Mouse (Mus musculus): ENCODE results near the gene Trf. TPM values are rescaled to one million over a fixed set of nuclear protein-coding genes. Genes with fewer than 3 reads are reported as not detected.
A peak's percentile ranks its signal among the peaks of the same experiment; 100 is the strongest.

Gene Trf
- 2.1 and 2.2 TPM in 2 replicates for polyA plus RNA-seq (2011; ENCODE audit: insufficient read depth, insufficient read length, low read depth, missing spikeins)

- 0 out of 2 replicates have a peak within 1 kb of the TSS, but pooled peaks have one; percentile 6 for H3K9ac ChIP-seq (ENCODE audit: low read depth, poor library complexity, severe bottlenecking)
- H3K4me3 ChIP-seq (ENCODE audit: low read depth, low read length): peak within 1 kb of the TSS; percentile 60
Observed at GRCm38 (mm10) chr9:103230151-103230951, at the start of gene Trf, which contains the start of gene Gm20425. Trf (minus strand) TSS chr9:103230444. Gm20425 (minus strand) TSS chr9:103230307.

DNA sequence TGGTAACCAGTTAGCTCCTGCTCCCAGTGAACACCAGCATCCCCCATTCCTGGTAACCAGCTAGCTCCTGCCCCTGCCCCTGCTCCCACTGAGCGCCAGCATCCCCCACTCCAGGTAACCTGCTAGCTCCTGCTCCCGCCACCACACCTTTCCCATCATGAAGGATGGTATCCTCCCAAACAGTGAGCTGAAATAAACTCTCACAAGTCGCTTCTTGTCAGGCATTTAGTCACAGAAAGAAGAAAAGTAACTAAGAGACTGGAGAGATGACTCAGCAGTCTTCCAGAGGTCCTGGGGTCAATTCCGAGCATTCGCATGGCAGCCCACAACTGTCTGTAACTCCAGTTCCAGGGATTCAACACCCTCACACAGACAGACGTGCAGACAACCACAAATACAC is 46.6 kb upstream of the Trf start:
- Histone ChIP-seq H3K27ac (ENCODE audit: insufficient read depth, low read length) (no peak overlapping the region), H3K27me3 (ENCODE audit: control insufficient read depth, insufficient read depth, low read length, poor library complexity, severe bottlenecking) (no peaks in the 10 kb centered on the region), H3K4me3 (ENCODE audit: low read depth, low read length) (no peak overlapping the region), H3K9ac (ENCODE audit: low read depth, poor library complexity, severe bottlenecking) (no peak overlapping the region), H3K9me3 (replicated peaks; ENCODE audit: control insufficient read depth, insufficient read depth, low read length, poor library complexity, severe bottlenecking) (no peaks in the 10 kb centered on the region), H3K4me1 (ENCODE audit: control insufficient read depth, insufficient read depth, low read length) (peaks cover 3% of the 10 kb centered on the region), H3K36me3 (ENCODE audit: control insufficient read depth, insufficient read depth, low read length, poor library complexity, severe bottlenecking) (no peaks in the 10 kb centered on the region)
- no peak for TF ChIP-seq EP300 (IDR thresholded peaks at IDR 0.05; ENCODE audit: insufficient read depth, low read depth, low read length)
- no peak for TF ChIP-seq POLR2A (IDR thresholded peaks at IDR 0.05; ENCODE audit: insufficient read depth, low read length)

More at GRCm38 (mm10) chr9:103230151-103230951, at the start of gene Trf, which contains the start of gene Gm20425:
- H3K27me3 ChIP-seq (ENCODE audit: control insufficient read depth, insufficient read depth, low read length, poor library complexity, severe bottlenecking): no peaks in the 10 kb centered on the region
- H3K4me1 ChIP-seq (ENCODE audit: control insufficient read depth, insufficient read depth, low read length): no peaks in the 10 kb centered on the region
- H3K9me3 ChIP-seq (replicated peaks; ENCODE audit: control insufficient read depth, insufficient read depth, low read length, poor library complexity, severe bottlenecking): no peaks in the 10 kb centered on the region
- no peaks in the 10 kb centered on the region for H3K36me3 ChIP-seq (ENCODE audit: control insufficient read depth, insufficient read depth, low read length, poor library complexity, severe bottlenecking)
- TF ChIP-seq POLR2A (IDR thresholded peaks at IDR 0.05; ENCODE audit: insufficient read depth, low read length) (no peak), CTCF (IDR thresholded peaks at IDR 0.05; ENCODE audit: low read depth, low read length) (no peak)
- no peak within 1 kb of the TSS for H3K27ac ChIP-seq (ENCODE audit: insufficient read depth, low read length)

DNA sequence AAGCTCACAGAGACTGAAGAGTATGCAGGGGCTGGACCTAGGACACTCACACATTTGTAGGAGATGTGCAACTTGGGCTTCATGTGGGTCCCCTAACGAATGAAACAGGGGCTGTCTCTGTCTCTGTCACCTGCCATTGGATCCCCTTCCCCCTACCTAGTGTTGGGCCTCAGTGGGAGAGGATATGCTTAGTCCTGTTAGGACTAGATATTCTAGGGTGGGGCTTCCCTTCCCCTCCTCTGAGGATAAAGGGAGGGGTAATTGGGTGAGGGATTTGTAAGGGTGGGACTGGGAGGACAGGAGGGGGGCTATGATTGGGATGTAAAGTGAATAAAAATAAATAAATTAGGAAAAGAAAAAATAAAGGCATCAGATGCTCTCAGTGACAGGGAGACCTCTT is 45.4 kb upstream of the Trf start:
- no peaks in the 10 kb centered on the region for H3K27me3 ChIP-seq (ENCODE audit: control insufficient read depth, insufficient read depth, low read length, poor library complexity, severe bottlenecking)
- TF ChIP-seq EP300 (IDR thresholded peaks at IDR 0.05; ENCODE audit: insufficient read depth, low read depth, low read length): no peak
- no peak for TF ChIP-seq POLR2A (IDR thresholded peaks at IDR 0.05; ENCODE audit: insufficient read depth, low read length)
- TF ChIP-seq CTCF (IDR thresholded peaks at IDR 0.05; ENCODE audit: low read depth, low read length): no peak
- H3K4me1 ChIP-seq (ENCODE audit: control insufficient read depth, insufficient read depth, low read length): peaks cover 3% of the 10 kb centered on the region
- H3K4me3 ChIP-seq (ENCODE audit: low read depth, low read length): no peak overlapping the region
- no peaks in the 10 kb centered on the region for H3K36me3 ChIP-seq (ENCODE audit: control insufficient read depth, insufficient read depth, low read length, poor library complexity, severe bottlenecking)
- no peaks in the 10 kb centered on the region for H3K9me3 ChIP-seq (replicated peaks; ENCODE audit: control insufficient read depth, insufficient read depth, low read length, poor library complexity, severe bottlenecking)
- H3K9ac ChIP-seq (ENCODE audit: low read depth, poor library complexity, severe bottlenecking): no peak overlapping the region
- no peak overlapping the region for H3K27ac ChIP-seq (ENCODE audit: insufficient read depth, low read length)

DNA sequence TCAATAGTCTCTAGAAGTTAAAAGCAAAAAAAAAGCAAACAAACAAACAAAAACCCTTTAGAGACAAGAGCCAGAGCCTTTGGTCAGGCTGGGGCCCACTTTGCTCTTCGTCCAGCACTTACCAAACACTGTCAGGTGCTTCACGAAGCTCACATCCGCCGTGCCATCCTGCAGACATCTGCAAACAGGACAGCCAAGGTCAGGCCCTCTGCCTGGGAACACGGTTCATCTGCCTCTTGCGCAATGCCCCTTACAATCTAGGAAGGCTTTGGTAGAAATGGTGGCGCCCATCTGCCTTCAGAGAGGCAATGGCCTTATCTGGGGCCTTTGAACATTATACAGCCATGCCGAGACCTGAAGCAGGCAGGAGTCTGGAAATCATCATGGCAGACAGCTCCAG is 44.6 kb upstream of the Trf start:
- no peak for TF ChIP-seq POLR2A (IDR thresholded peaks at IDR 0.05; ENCODE audit: insufficient read depth, low read length)
- no peak for TF ChIP-seq CTCF (IDR thresholded peaks at IDR 0.05; ENCODE audit: low read depth, low read length)
- TF ChIP-seq EP300 (IDR thresholded peaks at IDR 0.05; ENCODE audit: insufficient read depth, low read depth, low read length): no peak
- Histone ChIP-seq H3K27ac (ENCODE audit: insufficient read depth, low read length) (no peak overlapping the region), H3K27me3 (ENCODE audit: control insufficient read depth, insufficient read depth, low read length, poor library complexity, severe bottlenecking) (no peaks in the 10 kb centered on the region), H3K36me3 (ENCODE audit: control insufficient read depth, insufficient read depth, low read length, poor library complexity, severe bottlenecking) (no peaks in the 10 kb centered on the region), H3K9me3 (replicated peaks; ENCODE audit: control insufficient read depth, insufficient read depth, low read length, poor library complexity, severe bottlenecking) (no peaks in the 10 kb centered on the region), H3K4me1 (ENCODE audit: control insufficient read depth, insufficient read depth, low read length) (peaks cover 3% of the 10 kb centered on the region), H3K4me3 (ENCODE audit: low read depth, low read length) (no peak overlapping the region), H3K9ac (ENCODE audit: low read depth, poor library complexity, severe bottlenecking) (no peak overlapping the region)

GRCm38 (mm10) chr9:103271104-103271503 is 40.9 kb upstream of the Trf start:
- Histone ChIP-seq H3K4me1 (ENCODE audit: control insufficient read depth, insufficient read depth, low read length) (no peaks in the 10 kb centered on the region), H3K9me3 (replicated peaks; ENCODE audit: control insufficient read depth, insufficient read depth, low read length, poor library complexity, severe bottlenecking) (no peaks in the 10 kb centered on the region; the same call in none of the 2 replicates), H3K4me3 (ENCODE audit: low read depth, low read length) (no peak overlapping the region), H3K27ac (ENCODE audit: insufficient read depth, low read length) (no peak overlapping the region), H3K9ac (ENCODE audit: low read depth, poor library complexity, severe bottlenecking) (no peak overlapping the region), H3K36me3 (ENCODE audit: control insufficient read depth, insufficient read depth, low read length, poor library complexity, severe bottlenecking) (no peaks in the 10 kb centered on the region), H3K27me3 (ENCODE audit: control insufficient read depth, insufficient read depth, low read length, poor library complexity, severe bottlenecking) (no peaks in the 10 kb centered on the region)
- TF ChIP-seq EP300 (IDR thresholded peaks at IDR 0.05; ENCODE audit: insufficient read depth, low read depth, low read length): no peak
- no peak for TF ChIP-seq POLR2A (IDR thresholded peaks at IDR 0.05; ENCODE audit: insufficient read depth, low read length)
- no peak for TF ChIP-seq CTCF (IDR thresholded peaks at IDR 0.05; ENCODE audit: low read depth, low read length)

DNA sequence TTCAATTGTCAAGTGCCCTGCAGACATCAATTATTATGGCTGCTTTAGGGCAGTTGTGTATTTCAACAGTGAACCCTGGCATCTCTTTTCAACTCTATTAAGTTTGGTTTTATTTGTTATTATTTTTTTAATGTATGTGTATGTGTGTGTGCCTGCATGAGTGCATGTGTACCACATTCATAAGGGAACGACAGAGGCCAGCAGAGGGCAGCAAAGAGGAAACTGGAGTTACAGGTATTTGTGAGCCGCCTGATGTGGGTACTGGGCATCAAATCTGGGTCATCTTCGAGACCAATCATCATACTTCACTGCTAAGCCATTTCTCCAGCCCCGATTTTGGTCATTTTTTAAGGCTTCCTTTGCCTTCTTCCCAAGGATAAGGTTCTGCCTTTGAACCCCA is 35.5 kb upstream of the Trf start:
- TF ChIP-seq EP300 (IDR thresholded peaks at IDR 0.05; ENCODE audit: insufficient read depth, low read depth, low read length) (no peak), POLR2A (IDR thresholded peaks at IDR 0.05; ENCODE audit: insufficient read depth, low read length) (no peak), CTCF (IDR thresholded peaks at IDR 0.05; ENCODE audit: low read depth, low read length) (no peak)
- H3K9ac ChIP-seq (ENCODE audit: low read depth, poor library complexity, severe bottlenecking): no peak overlapping the region
- no peak overlapping the region for H3K4me3 ChIP-seq (ENCODE audit: low read depth, low read length)
- H3K27me3 ChIP-seq (ENCODE audit: control insufficient read depth, insufficient read depth, low read length, poor library complexity, severe bottlenecking): no peaks in the 10 kb centered on the region
- H3K36me3 ChIP-seq (ENCODE audit: control insufficient read depth, insufficient read depth, low read length, poor library complexity, severe bottlenecking): no peaks in the 10 kb centered on the region
- H3K4me1 ChIP-seq (ENCODE audit: control insufficient read depth, insufficient read depth, low read length): no peaks in the 10 kb centered on the region
- no peak overlapping the region for H3K27ac ChIP-seq (ENCODE audit: insufficient read depth, low read length)
- H3K9me3 ChIP-seq (replicated peaks; ENCODE audit: control insufficient read depth, insufficient read depth, low read length, poor library complexity, severe bottlenecking): no peaks in the 10 kb centered on the region; the same call in none of the 2 replicates

Measured in ES-Bruce4 (cell line).